Mouse (Mus musculus) heart, embryonic 12.5 days (tissue): ENCODE results near the gene Gm17677. TPM values are rescaled to one million over a fixed set of nuclear protein-coding genes. Genes with fewer than 3 reads are reported as not detected.

Experiments used
- ATAC-seq: fragments of 200-750 bp; cut with Nextera tagmentation; 2 replicates; pipeline ENCODE4 v1.8.0; 2017; ENCODE audit warnings: moderate TSS enrichment, moderate library complexity; ENCODE audit not compliant: insufficient number of reproducible peaks, low FRiP score
- H3K27ac ChIP-seq: fragments of 300-500 bp; sonication (generic); 2 replicates; pipeline ENCODE4 v1.5.1; 2016; ENCODE audit warnings: mild to moderate bottlenecking, moderate library complexity; ENCODE audit not compliant: poor library complexity, severe bottlenecking
- H3K27me3 ChIP-seq: fragments of 300-500 bp; sonication (generic); replicated peaks from 2 replicates; pipeline ENCODE4 v1.6.1; 2016; ENCODE audit warnings: mild to moderate bottlenecking, moderate library complexity
- H3K36me3 ChIP-seq: fragments of 300-500 bp; sonication (generic); 2 replicates; pipeline ENCODE4 v1.6.1; 2016; ENCODE audit warnings: mild to moderate bottlenecking, moderate library complexity
- H3K4me1 ChIP-seq: fragments of 300-500 bp; sonication (generic); replicated peaks from 2 replicates; pipeline ENCODE4 v1.6.1; 2016; ENCODE audit warnings: mild to moderate bottlenecking
- H3K4me2 ChIP-seq: fragments of 300-500 bp; sonication (generic); 2 replicates; pipeline ENCODE4 v1.6.1; 2016; ENCODE audit warnings: mild to moderate bottlenecking, moderate library complexity
- H3K4me3 ChIP-seq: fragments of 300-500 bp; sonication (generic); 2 replicates; pipeline ENCODE4 v1.5.1; 2016; ENCODE audit warnings: mild to moderate bottlenecking
- H3K9ac ChIP-seq: fragments of 300-500 bp; sonication (generic); 2 replicates; pipeline ENCODE4 v1.6.1; 2016; ENCODE audit warnings: mild to moderate bottlenecking, moderate library complexity
- H3K9me3 ChIP-seq: fragments of 300-500 bp; sonication (generic); replicated peaks from 2 replicates; pipeline ENCODE4 v1.6.1; 2016; ENCODE audit warnings: mild to moderate bottlenecking, moderate library complexity
- WGBS: fragments of 180-500 bp; shearing (Covaris S2); methylation state at CpG from one replicate; pipeline ENCODE4 v1.1.7; 2016; 5-methylcytosine and 5-hydroxymethylcytosine counted together
- polyA plus RNA-seq: library from polyadenylated mRNA; unstranded; fragments of >200 nt; fragmentation: Nextera tagmentation; extraction: Ambion mirVana; gene quantifications from 2 replicates; pipeline ENCODE4 v1.2.1, GENCODE M21; 2016

Gm17677 gene
- not detected in 2 replicates for polyA plus RNA-seq

GRCm38 (mm10) chr9:35740749-35741148 is at the start of gene Gm17677:
Gene Gm17677, plus strand, starts transcription at chr9:35741049.
- no peak for ATAC-seq
- Histone ChIP-seq H3K4me3 (no peak within 1 kb of the TSS), H3K9ac (no peak within 1 kb of the TSS), H3K27ac (no peak within 1 kb of the TSS), H3K4me2 (no peak within 1 kb of the TSS), H3K9me3 (peaks cover 13% of the 10 kb centered on the region), H3K27me3 (no peaks in the 10 kb centered on the region), H3K4me1 (no peaks in the 10 kb centered on the region), H3K36me3 (no peaks in the 10 kb centered on the region)

GRCm38 (mm10) chr9:35691924-35692323 is 48.9 kb upstream of the Gm17677 start:
- H3K27me3 ChIP-seq, result no peaks in the 10 kb centered on the region
- no peak overlapping the region for H3K27ac ChIP-seq
- H3K4me3 ChIP-seq, result no peak overlapping the region
- H3K9me3 ChIP-seq, result peaks cover 3% of the 10 kb centered on the region; the same call in 1 of the 2 replicates
- no peak overlapping the region for H3K9ac ChIP-seq
- H3K4me1 ChIP-seq, result no peaks in the 10 kb centered on the region
- H3K36me3 ChIP-seq, result no peaks in the 10 kb centered on the region
- H3K4me2 ChIP-seq, result no peak overlapping the region
- ATAC-seq, result no peak

GRCm38 (mm10) chr9:35707265-35707664 is 33.6 kb upstream of the Gm17677 start:
- Histone ChIP-seq H3K4me3 (no peak overlapping the region), H3K36me3 (no peaks in the 10 kb centered on the region), H3K9me3 (no peaks in the 10 kb centered on the region; the same call in 1 of the 2 replicates), H3K27ac (no peak overlapping the region), H3K27me3 (no peaks in the 10 kb centered on the region), H3K4me1 (no peaks in the 10 kb centered on the region), H3K4me2 (no peak overlapping the region), H3K9ac (no peak overlapping the region)
- ATAC-seq, result no peak

- peaks cover 6% of the 10 kb centered on the region; the same call in 1 of the 2 replicates for H3K9me3 ChIP-seq
- no peaks in the 10 kb centered on the region for H3K36me3 ChIP-seq
- H3K27me3 ChIP-seq, result no peaks in the 10 kb centered on the region
- H3K4me2 ChIP-seq, result no peak overlapping the region
- ATAC-seq, result no peak
- H3K9ac ChIP-seq, result no peak overlapping the region
- no peak overlapping the region for H3K27ac ChIP-seq
- H3K4me1 ChIP-seq, result no peaks in the 10 kb centered on the region
- H3K4me3 ChIP-seq, result no peak overlapping the region
These were observed 16.0 kb downstream of the Gm17677 start for GRCm38 (mm10) chr9:35756843-35757242.

GRCm38 (mm10) chr9:35778009-35778408 is 37.2 kb downstream of the Gm17677 start, which contains the start of gene Gm17727:
Gene Gm17727, minus strand, starts transcription at chr9:35778109.
- H3K4me3 ChIP-seq, result no peak within 1 kb of the TSS
- WGBS, result 55% methylated on average over 3 of the region's 3 CpGs
- ATAC-seq, result no peak
- no peak within 1 kb of the TSS for H3K4me2 ChIP-seq
- H3K27ac ChIP-seq, result no peak within 1 kb of the TSS
- H3K9me3 ChIP-seq, result peaks cover 6% of the 10 kb centered on the region; the same call in 1 of the 2 replicates
- no peaks in the 10 kb centered on the region for H3K27me3 ChIP-seq
- H3K36me3 ChIP-seq, result no peaks in the 10 kb centered on the region
- no peak within 1 kb of the TSS for H3K9ac ChIP-seq
- no peaks in the 10 kb centered on the region for H3K4me1 ChIP-seq

GRCm38 (mm10) chr9:35790001-35790400 is 49.2 kb downstream of the Gm17677 start, which contains the start of the genes Gm27235 and D730048I06Rik:
Gene Gm27235, minus strand, starts transcription at chr9:35790101.
Gene D730048I06Rik, minus strand, starts transcription at chr9:35790112.
- Histone ChIP-seq H3K4me2 (no peak within 1 kb of the TSS), H3K4me3 (no peak within 1 kb of the TSS), H3K9ac (no peak within 1 kb of the TSS), H3K27ac (no peak within 1 kb of the TSS), H3K9me3 (peaks cover 4% of the 10 kb centered on the region; the same call in 1 of the 2 replicates), H3K4me1 (no peaks in the 10 kb centered on the region), H3K27me3 (no peaks in the 10 kb centered on the region), H3K36me3 (no peaks in the 10 kb centered on the region)
- 84% methylated on average over 3 of the region's 3 CpGs for WGBS
- ATAC-seq, result no peak

Other genes with a start within 250 kb of the Gm17677 start
- not detected in 2 replicates for gene Gm1113, start 222.8 kb upstream of the Gm17677 start, polyA plus RNA-seq
- 1.7 and 2.0 TPM in 2 replicates for gene Ddx25, start 182.5 kb upstream of the Gm17677 start, polyA plus RNA-seq
- gene Pus3, start 182.5 kb upstream of the Gm17677 start, polyA plus RNA-seq, result 12.3 and 14.0 TPM in 2 replicates
- 0.45 and 0.66 TPM in 2 replicates for gene Pate2, start 170.8 kb upstream of the Gm17677 start, polyA plus RNA-seq
- gene Hyls1, start 170.7 kb upstream of the Gm17677 start, polyA plus RNA-seq, result 13.6 and 14.9 TPM in 2 replicates
- not detected in 2 replicates for gene Pate4, start 129.1 kb upstream of the Gm17677 start, polyA plus RNA-seq
- gene Pate3, start 92.8 kb upstream of the Gm17677 start, polyA plus RNA-seq, result not detected in 2 replicates
- not detected in 2 replicates for gene Pate1, start 53.7 kb upstream of the Gm17677 start, polyA plus RNA-seq
- not detected in 2 replicates for gene Gm17727, start 37.1 kb downstream of the Gm17677 start, polyA plus RNA-seq
- gene Gm27235, start 49.1 kb downstream of the Gm17677 start, polyA plus RNA-seq, result not detected in 2 replicates
- gene D730048I06Rik, start 49.1 kb downstream of the Gm17677 start, polyA plus RNA-seq, result not detected in 2 replicates
- gene 9230110F15Rik, start 103.1 kb downstream of the Gm17677 start, polyA plus RNA-seq, result not detected in 2 replicates
- not detected in 2 replicates for gene 9230113P08Rik, start 167.4 kb downstream of the Gm17677 start, polyA plus RNA-seq